Mouse (Mus musculus) brown adipose tissue, adult 24 weeks (tissue): ENCODE data around the gene Zbtb20. TPM values are rescaled to one million over a fixed set of nuclear protein-coding genes. Genes with fewer than 3 reads are reported as not detected.

Experiments
- H3K27ac ChIP-seq: fragments of 200-500 bp; replicated peaks from 2 replicates; pipeline ENCODE4 v1.5.1; 2012; ENCODE audit warnings: low read depth, mild to moderate bottlenecking, low read length
- H3K4me1 ChIP-seq: fragments of 200-500 bp; 2 replicates; pipeline ENCODE4 v1.6.1; 2012; ENCODE audit warnings: low read length, mixed read lengths; ENCODE audit not compliant: control insufficient read depth, insufficient read depth, insufficient read length
- H3K4me3 ChIP-seq: fragments of 200-500 bp; 2 replicates; pipeline ENCODE4 v1.5.1; 2012; ENCODE audit warnings: low read depth, mild to moderate bottlenecking, low read length, moderate library complexity; ENCODE audit not compliant: insufficient read depth
- polyA plus RNA-seq: library from polyadenylated mRNA; stranded (reverse); fragments of >200 nt; gene quantifications from 2 replicates; pipeline ENCODE4 v1.2.4, GENCODE M21; 2012; ENCODE audit not compliant: missing spikeins, insufficient read depth, insufficient read length

Zbtb20 gene
- polyA plus RNA-seq, 1 experiment = 30.7 TPM

GRCm38 (mm10) chr16:43672697-43673096 is 797.0 kb downstream of the Zbtb20 start:
- no peak overlapping the region for H3K27ac ChIP-seq
- no peaks in the 10 kb centered on the region for H3K4me1 ChIP-seq
- H3K4me3 ChIP-seq = no peak overlapping the region

- H3K27ac ChIP-seq = no peak overlapping the region
Observed at GRCm38 (mm10) chr16:43674400-43674799, 798.7 kb downstream of the Zbtb20 start.

GRCm38 (mm10) chr16:43687968-43688367 is 812.3 kb downstream of the Zbtb20 start:
- Histone ChIP-seq H3K4me3 (no peak overlapping the region), H3K4me1 (no peaks in the 10 kb centered on the region), H3K27ac (no peak overlapping the region)

More at GRCm38 (mm10) chr16:43674400-43674799, 798.7 kb downstream of the Zbtb20 start:
- no peaks in the 10 kb centered on the region for H3K4me1 ChIP-seq
- H3K4me3 ChIP-seq = no peak overlapping the region

- no peaks in the 10 kb centered on the region for H3K4me1 ChIP-seq
- H3K4me3 ChIP-seq = no peak overlapping the region
- H3K27ac ChIP-seq = no peak overlapping the region
Observed at GRCm38 (mm10) chr16:43690211-43690690, 814.6 kb downstream of the Zbtb20 start.

- no peaks in the 10 kb centered on the region for H3K4me1 ChIP-seq
Observed at GRCm38 (mm10) chr16:43690912-43691311, 815.2 kb downstream of the Zbtb20 start.

GRCm38 (mm10) chr16:43691741-43692140 is 816.1 kb downstream of the Zbtb20 start:
- Histone ChIP-seq H3K4me1 (no peaks in the 10 kb centered on the region), H3K4me3 (no peak overlapping the region), H3K27ac (no peak overlapping the region)

More at GRCm38 (mm10) chr16:43690912-43691311, 815.2 kb downstream of the Zbtb20 start:
- Histone ChIP-seq H3K27ac (no peak overlapping the region), H3K4me3 (no peak overlapping the region)
